Mouse (Mus musculus) E14TG2a.4 (cell line): ENCODE results near the gene Nbeal2.

Experiments
- H3K27me3 ChIP-seq: 2 replicates; pipeline ENCODE4 v1.6.1; 2014; ENCODE audit warnings: low read length, control low read depth; ENCODE audit not compliant: insufficient read depth
- H3K36me3 ChIP-seq: 2 replicates; pipeline ENCODE4 v1.6.1; 2014; ENCODE audit warnings: low read length, control low read depth; ENCODE audit not compliant: insufficient read depth
- H3K4me1 ChIP-seq: replicated peaks from 2 replicates; pipeline ENCODE4 v1.6.1; 2014; ENCODE audit warnings: low read depth, low read length, control low read depth
- H3K4me3 ChIP-seq: replicated peaks from 2 replicates; pipeline ENCODE4 v1.5.1; 2014; ENCODE audit warnings: mild to moderate bottlenecking, low read length
- H3K9me3 ChIP-seq: 2 replicates; pipeline ENCODE4 v1.6.1; 2014; ENCODE audit warnings: low read length, control low read depth
- CTCF ChIP-seq: conservative IDR thresholded peaks from 2 replicates; pipeline ENCODE4 v1.5.1; 2014; ENCODE audit warnings: low read length
- NANOG ChIP-seq: IDR thresholded peaks from 2 replicates; pipeline ENCODE4 v1.6.1; 2014; ENCODE audit warnings: borderline replicate concordance, low read length, mixed read lengths
- POU5F1 ChIP-seq: IDR thresholded peaks from 2 replicates; pipeline ENCODE4 v1.6.1; 2014; ENCODE audit warnings: low read length, borderline replicate concordance

The Nbeal2 gene

DNA sequence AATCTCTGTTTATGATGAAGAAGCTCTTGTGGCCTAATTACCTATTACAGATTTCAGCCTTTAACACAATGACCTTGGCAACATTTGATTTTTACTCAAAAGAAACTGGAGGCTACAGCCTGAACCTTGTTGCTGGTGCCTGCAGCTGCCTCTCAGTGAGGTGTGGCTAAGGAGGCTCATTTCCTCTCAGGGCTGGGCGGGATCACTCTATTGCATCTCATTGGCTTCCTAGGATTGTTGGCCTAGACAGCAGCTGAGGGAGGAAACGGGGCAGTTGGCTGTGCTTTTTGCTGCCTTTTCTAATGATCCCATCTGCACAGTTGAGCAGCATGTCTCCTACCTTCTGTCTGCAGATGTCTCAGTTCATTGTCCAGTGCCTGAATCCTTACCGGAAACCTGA is 36.9 kb downstream of the Nbeal2 start:
- Histone ChIP-seq H3K4me3 (peak overlapping the region; percentile 37), H3K36me3 (peaks cover 85% of the 10 kb centered on the region), H3K4me1 (peaks cover 44% of the 10 kb centered on the region), H3K9me3 (no peaks in the 10 kb centered on the region), H3K27me3 (no peaks in the 10 kb centered on the region)
- TF ChIP-seq CTCF (no peak), POU5F1 (no peak), NANOG (no peak)

- Histone ChIP-seq H3K27me3 (no peaks in the 10 kb centered on the region), H3K9me3 (no peaks in the 10 kb centered on the region), H3K4me3 (no peak overlapping the region), H3K4me1 (peaks cover 20% of the 10 kb centered on the region), H3K36me3 (peaks cover 80% of the 10 kb centered on the region)
- TF ChIP-seq POU5F1 (no peak), CTCF (no peak), NANOG (no peak)
Measured at GRCm38 (mm10) chr9:110611471-110611870, 42.5 kb downstream of the Nbeal2 start.

GRCm38 (mm10) chr9:110583521-110583920 is 70.4 kb downstream of the Nbeal2 start:
- no peaks in the 10 kb centered on the region for H3K27me3 ChIP-seq

GRCm38 (mm10) chr9:110582161-110582560 is 71.8 kb downstream of the Nbeal2 start:
- Histone ChIP-seq H3K4me1 (peaks cover 9% of the 10 kb centered on the region), H3K36me3 (peaks cover 46% of the 10 kb centered on the region), H3K4me3 (no peak overlapping the region), H3K27me3 (no peaks in the 10 kb centered on the region), H3K9me3 (no peaks in the 10 kb centered on the region)
- TF ChIP-seq CTCF (no peak), POU5F1 (no peak), NANOG (no peak)

More at GRCm38 (mm10) chr9:110583521-110583920, 70.4 kb downstream of the Nbeal2 start:
- Histone ChIP-seq H3K4me3 (no peak overlapping the region), H3K36me3 (peaks cover 48% of the 10 kb centered on the region), H3K4me1 (peaks cover 9% of the 10 kb centered on the region), H3K9me3 (no peaks in the 10 kb centered on the region)
- TF ChIP-seq POU5F1 (no peak), CTCF (no peak)
